Mouse (Mus musculus): ENCODE data around the gene Ablim1.
A peak's percentile ranks its signal among the peaks of the same experiment; 100 is the strongest.

The Ablim1 gene

GRCm38 (mm10) chr19:57124906-57125305 lies 189.8 kb downstream of the Ablim1 start:
- DNase-seq (ENCODE audit: low spot score) = no peak

GRCm38 (mm10) chr19:57124138-57124519 lies 190.6 kb downstream of the Ablim1 start:
- DNase-seq (ENCODE audit: low spot score) = no peak

GRCm38 (mm10) chr19:57123503-57124137 lies 191.1 kb downstream of the Ablim1 start:
- DNase-seq (ENCODE audit: low spot score) = no peak

- DNase-seq (ENCODE audit: low spot score) = no peak
Measured at GRCm38 (mm10) chr19:57122261-57122660, 192.5 kb downstream of the Ablim1 start.

DNA sequence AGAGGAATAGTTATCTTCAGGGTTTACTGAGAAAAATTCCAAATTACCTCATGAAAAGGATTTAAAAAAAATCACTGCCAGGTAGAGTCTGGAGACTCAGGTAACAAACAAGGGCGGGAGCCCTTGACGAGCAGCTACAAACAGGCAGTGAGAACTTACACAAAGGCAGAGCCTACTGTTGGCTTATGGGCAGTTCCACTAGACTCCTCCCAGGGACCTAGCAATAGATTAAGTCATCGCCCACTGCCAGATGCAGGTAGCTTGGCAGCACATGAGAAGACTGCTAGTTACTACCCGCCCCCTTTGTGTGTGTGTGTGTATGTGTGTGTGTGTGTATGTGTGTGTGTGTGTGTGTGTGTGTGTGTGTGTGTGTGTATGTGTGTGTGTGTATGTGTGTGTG lies 193.7 kb downstream of the Ablim1 start:
- no peak for DNase-seq (ENCODE audit: low spot score)

- no peak for DNase-seq (ENCODE audit: low spot score)
Measured at GRCm38 (mm10) chr19:57119661-57120060, 195.1 kb downstream of the Ablim1 start.

GRCm38 (mm10) chr19:57118785-57119565 lies 195.7 kb downstream of the Ablim1 start:
- peak; percentile 88 for DNase-seq (ENCODE audit: low spot score)

GRCm38 (mm10) chr19:57117751-57118150 lies 197.0 kb downstream of the Ablim1 start:
- DNase-seq (ENCODE audit: low spot score) = peak; percentile 44

GRCm38 (mm10) chr19:57116871-57117501 lies 197.7 kb downstream of the Ablim1 start:
- DNase-seq (ENCODE audit: low spot score) = peak; percentile 65

- no peak for DNase-seq (ENCODE audit: low spot score)
Measured at GRCm38 (mm10) chr19:57115670-57116069, 199.0 kb downstream of the Ablim1 start.

DNA sequence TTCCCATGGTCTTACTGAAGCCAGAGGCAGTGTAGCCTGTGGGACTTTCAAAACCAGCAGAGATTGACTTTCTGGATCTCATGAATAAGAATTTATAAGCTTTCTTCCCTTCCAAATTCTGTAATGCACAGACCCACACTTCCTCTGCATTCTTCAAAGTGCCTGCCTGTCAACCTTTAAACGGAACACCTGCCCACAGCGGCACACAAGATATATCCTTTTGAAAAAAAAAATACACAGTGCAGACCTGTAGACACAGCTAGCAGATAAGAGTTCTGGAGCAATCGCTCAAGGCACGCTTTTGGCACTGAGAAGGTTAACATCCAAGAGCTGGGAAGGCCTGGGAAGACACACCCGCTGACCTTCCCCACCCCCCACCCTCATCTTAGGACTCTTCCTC lies 199.8 kb downstream of the Ablim1 start:
- DNase-seq (ENCODE audit: low spot score) = no peak

GRCm38 (mm10) chr19:57113975-57114374 lies 200.7 kb downstream of the Ablim1 start:
- DNase-seq (ENCODE audit: low spot score) = no peak

DNA sequence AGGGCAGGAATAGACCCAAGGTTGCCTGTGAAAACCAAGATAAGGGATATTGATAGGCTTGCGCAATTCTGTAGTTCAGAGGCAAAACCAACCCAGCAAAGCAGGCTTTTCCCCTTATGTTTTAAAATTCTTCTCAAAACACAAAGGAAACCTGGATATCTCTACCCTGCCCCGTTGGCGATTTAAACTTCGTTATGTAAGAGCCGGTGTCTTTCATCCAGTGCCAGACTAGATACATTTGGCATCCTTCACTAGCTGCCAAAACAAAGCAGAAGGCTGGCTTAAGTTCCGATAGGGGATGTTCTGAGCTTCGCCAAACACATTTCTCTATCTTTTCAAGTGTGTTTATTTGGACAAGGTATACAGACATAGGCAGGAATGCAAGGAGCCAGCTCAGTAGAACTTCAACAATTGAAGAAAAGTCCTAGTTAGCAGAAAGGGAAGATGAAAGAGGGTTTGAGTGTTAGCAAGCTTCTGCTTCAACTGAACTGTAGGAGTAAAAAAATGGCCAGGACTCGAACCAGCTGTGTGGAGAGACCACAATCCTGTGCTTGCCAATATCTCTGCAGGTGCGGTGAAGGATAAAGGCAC lies 201.8 kb downstream of the Ablim1 start:
- DNase-seq (ENCODE audit: low spot score) = peak; percentile 71

DNA sequence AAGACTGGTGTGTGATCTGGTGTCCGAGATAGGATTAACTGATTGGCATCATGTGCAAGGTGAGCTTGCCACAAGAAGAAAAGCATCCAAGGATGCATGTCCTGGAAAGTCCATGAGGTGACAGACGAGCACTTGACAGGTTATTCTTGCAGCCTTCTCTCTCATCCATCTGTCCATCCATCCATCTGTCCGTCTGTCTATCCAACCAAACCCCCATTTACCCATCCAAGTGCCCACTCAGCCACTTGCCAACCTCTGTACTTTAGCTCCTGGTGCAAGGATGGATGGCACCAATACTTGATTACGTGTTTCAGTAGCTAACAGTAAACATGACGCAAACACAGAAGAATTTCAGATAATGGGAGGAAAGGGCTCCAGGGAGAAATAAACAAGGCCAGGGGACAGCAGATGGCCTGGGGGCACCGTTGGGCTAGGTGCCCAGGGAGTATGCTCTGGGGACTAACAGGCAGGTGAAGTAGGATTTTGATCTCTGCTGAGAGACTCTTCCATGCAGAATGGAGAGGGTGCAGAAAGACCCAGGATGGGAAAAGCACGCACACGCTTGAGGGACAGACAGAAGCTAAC lies 202.4 kb downstream of the Ablim1 start:
- no peak for DNase-seq (ENCODE audit: low spot score)

DNA sequence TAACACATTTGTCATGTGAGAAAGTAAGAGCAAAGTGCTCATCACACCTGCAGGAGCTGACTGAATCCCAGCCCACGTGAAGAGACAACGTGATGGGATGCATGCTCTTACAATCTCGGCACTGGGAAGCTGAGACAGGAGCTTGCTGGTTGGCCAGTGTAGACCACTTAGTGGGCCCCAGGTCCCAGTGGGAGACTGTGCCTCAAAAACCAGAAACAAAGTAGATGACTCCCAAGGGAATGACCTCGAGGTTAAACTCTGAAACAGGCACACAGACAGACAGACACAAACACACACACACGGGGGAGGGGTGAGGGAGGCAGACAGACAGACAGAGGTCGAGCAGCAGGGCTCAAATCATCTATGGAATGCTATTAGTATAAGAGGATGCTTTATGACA lies 203.4 kb downstream of the Ablim1 start:
- DNase-seq (ENCODE audit: low spot score) = no peak

DNA sequence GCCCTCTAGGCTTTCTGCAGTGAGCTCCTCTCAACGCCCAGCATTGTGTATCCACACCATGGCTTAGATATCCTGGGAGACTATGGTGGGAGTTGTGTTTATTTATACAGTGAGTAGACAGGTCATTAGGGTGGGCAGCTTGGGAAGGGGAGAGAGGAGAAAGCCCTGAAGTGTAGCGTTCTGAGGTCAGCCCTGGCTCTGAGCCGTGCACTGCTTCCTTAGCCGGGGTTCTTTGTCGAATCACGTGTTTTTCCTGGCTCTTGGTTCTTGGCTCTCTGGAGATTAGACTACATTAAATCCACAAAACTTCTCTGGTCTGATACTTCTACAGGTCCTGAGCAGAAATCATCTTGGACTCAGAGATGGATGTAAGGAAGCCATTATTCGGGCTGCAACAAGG lies 205.1 kb downstream of the Ablim1 start:
- no peak for DNase-seq (ENCODE audit: low spot score)

- DNase-seq (ENCODE audit: low spot score) = peak; percentile 50
Measured at GRCm38 (mm10) chr19:57106513-57106912, 208.2 kb downstream of the Ablim1 start.

- DNase-seq (ENCODE audit: low spot score) = no peak
Measured at GRCm38 (mm10) chr19:57106031-57106430, 208.7 kb downstream of the Ablim1 start.

GRCm38 (mm10) chr19:57105156-57105555 lies 209.6 kb downstream of the Ablim1 start:
- DNase-seq (ENCODE audit: low spot score) = no peak

GRCm38 (mm10) chr19:57104171-57104748 lies 210.5 kb downstream of the Ablim1 start:
- DNase-seq (ENCODE audit: low spot score) = no peak

GRCm38 (mm10) chr19:57103360-57103958 lies 211.3 kb downstream of the Ablim1 start:
- no peak for DNase-seq (ENCODE audit: low spot score)

DNA sequence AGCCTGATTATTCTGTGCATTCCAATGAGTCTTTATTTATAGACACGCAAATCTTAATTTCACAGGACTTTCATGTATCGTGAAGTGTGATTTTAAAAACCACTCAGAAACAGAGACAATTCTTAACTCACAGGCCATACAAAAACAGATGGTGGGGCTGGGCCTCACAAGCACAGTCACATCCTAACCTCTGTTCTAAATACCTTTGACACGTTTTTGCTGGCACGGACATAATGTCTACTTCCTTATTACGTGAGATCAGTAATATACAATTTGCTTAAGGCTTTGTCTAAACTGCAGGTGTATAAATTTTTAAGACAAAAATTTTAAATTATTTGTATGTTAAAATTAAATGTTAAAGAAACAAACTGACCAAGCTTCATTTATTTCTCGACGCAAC lies 212.7 kb downstream of the Ablim1 start:
- DNase-seq (ENCODE audit: low spot score) = no peak
